Mouse (Mus musculus) heart, postnatal 0 days (tissue): ENCODE data around the gene Stac. TPM values are rescaled to one million over a fixed set of nuclear protein-coding genes. Genes with fewer than 3 reads are reported as not detected.

Experiments used
- ATAC-seq: fragments of 200-750 bp; cut with Nextera tagmentation; 2 replicates; pipeline ENCODE4 v1.8.0; 2017; ENCODE audit warnings: low read depth, moderate number of reproducible peaks, moderate library complexity; ENCODE audit not compliant: insufficient read depth
- DNase-seq: peaks from one replicate; pipeline ENCODE4 v3.0.0-alpha.2; 2016; ENCODE audit warnings: low spot score
- H3K27ac ChIP-seq: fragments of 300-500 bp; sonication (generic); 2 replicates; pipeline ENCODE4 v1.5.1; 2014; ENCODE audit warnings: low read depth, mild to moderate bottlenecking
- H3K27me3 ChIP-seq: fragments of 300-500 bp; sonication (generic); 2 replicates; pipeline ENCODE4 v1.6.1; 2014; ENCODE audit warnings: low read length, mixed read lengths; ENCODE audit not compliant: control insufficient read depth, insufficient read depth
- H3K36me3 ChIP-seq: fragments of 300-500 bp; sonication (generic); replicated peaks from 2 replicates; pipeline ENCODE4 v1.6.1; 2014; ENCODE audit warnings: low read length, mixed read lengths; ENCODE audit not compliant: control insufficient read depth, insufficient read depth
- H3K4me1 ChIP-seq: fragments of 300-500 bp; sonication (generic); 2 replicates; pipeline ENCODE4 v1.6.1; 2014; ENCODE audit warnings: antibody characterized with exemption; ENCODE audit not compliant: control insufficient read depth, insufficient read depth
- H3K4me2 ChIP-seq: fragments of 300-500 bp; sonication (generic); 2 replicates; pipeline ENCODE4 v1.6.1; 2014; ENCODE audit warnings: low read depth, mild to moderate bottlenecking, low read length, moderate library complexity
- H3K4me3 ChIP-seq: fragments of 300-500 bp; sonication (generic); 2 replicates; pipeline ENCODE4 v1.5.1; 2014; ENCODE audit warnings: low read depth, low read length
- H3K9ac ChIP-seq: fragments of 300-500 bp; sonication (generic); replicated peaks from 2 replicates; pipeline ENCODE4 v1.6.1; 2014; ENCODE audit warnings: low read depth, low read length, mixed read lengths
- H3K9me3 ChIP-seq: fragments of 300-500 bp; sonication (generic); replicated peaks from 2 replicates; pipeline ENCODE4 v1.6.1; 2016; ENCODE audit warnings: low read length; ENCODE audit not compliant: control insufficient read depth
- CTCF ChIP-seq: IDR thresholded peaks from 2 replicates; pipeline ENCODE4 v1.5.1; 2016; ENCODE audit warnings: antibody characterized with exemption, control low read depth, low read depth
- EP300 ChIP-seq: IDR thresholded peaks from 2 replicates; pipeline ENCODE4 v1.6.1; 2016; ENCODE audit warnings: antibody characterized with exemption, low read depth
- WGBS: fragments of 180-500 bp; shearing (Covaris S2); extraction: QIAGEN DNeasy Blood & Tissue Kit; methylation state at CpG from one replicate; pipeline ENCODE4 v1.1.7; 2014; 5-methylcytosine and 5-hydroxymethylcytosine counted together
- polyA plus RNA-seq: library from polyadenylated mRNA; unstranded; fragments of >200 nt; fragmentation: Nextera tagmentation; extraction: Ambion mirVana; gene quantifications from 2 replicates; pipeline ENCODE4 v1.2.1, GENCODE M21; 2015
- total RNA-seq: library from RNA; depleted of rRNA; stranded (reverse); fragments of >200 nt; gene quantifications from 2 replicates; pipeline ENCODE4 v1.2.3, GENCODE M21; 2014; ENCODE audit warnings: low replicate concordance

The Stac gene
- total and polyA plus RNA-seq, 2 experiments from 2014 or later = 0.15 to 0.53 TPM

GRCm38 (mm10) chr9:111534744-111535423, 155.3 kb downstream of the Stac start:
- 30% methylated on average over 7 of the region's 7 CpGs for WGBS
- H3K4me1 ChIP-seq = no peaks in the 10 kb centered on the region
- H3K9me3 ChIP-seq = no peaks in the 10 kb centered on the region
- TF ChIP-seq EP300 = no peak
- no peak for TF ChIP-seq CTCF
- no peak for ATAC-seq
- DNase-seq = no peak
- no peak overlapping the region for H3K4me2 ChIP-seq
- H3K36me3 ChIP-seq = no peaks in the 10 kb centered on the region
- H3K27me3 ChIP-seq = no peaks in the 10 kb centered on the region
- H3K27ac ChIP-seq = no peak overlapping the region
- no peak overlapping the region for H3K4me3 ChIP-seq
- H3K9ac ChIP-seq = no peak overlapping the region

GRCm38 (mm10) chr9:111523871-111524270, 166.3 kb downstream of the Stac start:
- Histone ChIP-seq H3K9ac (no peak overlapping the region), H3K27me3 (no peaks in the 10 kb centered on the region), H3K9me3 (no peaks in the 10 kb centered on the region), H3K36me3 (no peaks in the 10 kb centered on the region), H3K4me2 (no peak overlapping the region), H3K4me1 (no peaks in the 10 kb centered on the region), H3K27ac (no peak overlapping the region), H3K4me3 (no peak overlapping the region)
- TF ChIP-seq EP300 (no peak), CTCF (no peak)
- DNase-seq = no peak
- ATAC-seq = no peak
- WGBS = 92% methylated on average over 3 of the region's 3 CpGs

GRCm38 (mm10) chr9:111523111-111523510, 167.0 kb downstream of the Stac start:
- no peak overlapping the region for H3K4me3 ChIP-seq
- ATAC-seq (no peak), DNase-seq (no peak)
- no peaks in the 10 kb centered on the region for H3K9me3 ChIP-seq
- no peaks in the 10 kb centered on the region for H3K4me1 ChIP-seq
- TF ChIP-seq CTCF (no peak), EP300 (no peak)
- H3K36me3 ChIP-seq = no peaks in the 10 kb centered on the region
- H3K27ac ChIP-seq = no peak overlapping the region
- H3K4me2 ChIP-seq = no peak overlapping the region
- H3K27me3 ChIP-seq = no peaks in the 10 kb centered on the region
- no peak overlapping the region for H3K9ac ChIP-seq
- 89% methylated on average over 11 of the region's 11 CpGs for WGBS

GRCm38 (mm10) chr9:111522226-111522625, 167.9 kb downstream of the Stac start:
- no peaks in the 10 kb centered on the region for H3K4me1 ChIP-seq
- no peak for TF ChIP-seq CTCF
- TF ChIP-seq EP300 = no peak
- no peaks in the 10 kb centered on the region for H3K27me3 ChIP-seq
- H3K4me3 ChIP-seq = no peak overlapping the region
- no peak overlapping the region for H3K9ac ChIP-seq
- H3K36me3 ChIP-seq = no peaks in the 10 kb centered on the region
- no peak for ATAC-seq
- H3K4me2 ChIP-seq = no peak overlapping the region
- DNase-seq = no peak
- 69% methylated on average over 7 of the region's 7 CpGs for WGBS
- H3K9me3 ChIP-seq = no peaks in the 10 kb centered on the region
- no peak overlapping the region for H3K27ac ChIP-seq

- Histone ChIP-seq H3K9ac (no peak overlapping the region), H3K9me3 (no peaks in the 10 kb centered on the region), H3K4me1 (no peaks in the 10 kb centered on the region), H3K27ac (no peak overlapping the region), H3K4me3 (no peak overlapping the region), H3K4me2 (no peak overlapping the region), H3K27me3 (no peaks in the 10 kb centered on the region), H3K36me3 (no peaks in the 10 kb centered on the region)
- ATAC-seq = no peak
- no peak for TF ChIP-seq CTCF
- TF ChIP-seq EP300 = no peak
- no peak for DNase-seq
- WGBS = 76% methylated on average over 3 of the region's 3 CpGs
Measured at GRCm38 (mm10) chr9:111515536-111515935, 174.6 kb downstream of the Stac start.
